Mouse (Mus musculus) forebrain, postnatal 0 days (tissue): ENCODE measurements around the gene Gphn. TPM values are rescaled to one million over a fixed set of nuclear protein-coding genes. Genes with fewer than 3 reads are reported as not detected.

ENCODE experiments used
- ATAC-seq: fragments of 200-750 bp; cut with Nextera tagmentation; 2 replicates; pipeline ENCODE4 v1.8.0; 2017; ENCODE audit warnings: mild to moderate bottlenecking, moderate library complexity
- DNase-seq: peaks from one replicate; pipeline ENCODE4 v3.0.0-alpha.2; 2015
- H3K27ac ChIP-seq: fragments of 300-500 bp; sonication (generic); 2 replicates; pipeline ENCODE4 v1.5.1; 2014; ENCODE audit warnings: low read depth, mild to moderate bottlenecking, antibody characterized with exemption, low read length, moderate library complexity, mixed read lengths
- H3K27me3 ChIP-seq: fragments of 300-500 bp; sonication (generic); 2 replicates; pipeline ENCODE4 v1.6.1; 2014; ENCODE audit warnings: mild to moderate bottlenecking, low read length, mixed read lengths; ENCODE audit not compliant: insufficient read depth
- H3K36me3 ChIP-seq: fragments of 300-500 bp; sonication (generic); 2 replicates; pipeline ENCODE4 v1.6.1; 2014; ENCODE audit warnings: mild to moderate bottlenecking, moderate library complexity; ENCODE audit not compliant: insufficient read depth
- H3K4me1 ChIP-seq: fragments of 300-500 bp; sonication (generic); 2 replicates; pipeline ENCODE4 v1.6.1; 2014; ENCODE audit warnings: antibody characterized with exemption; ENCODE audit not compliant: insufficient read depth
- H3K4me2 ChIP-seq: fragments of 300-500 bp; sonication (generic); 2 replicates; pipeline ENCODE4 v1.6.1; 2014; ENCODE audit warnings: low read depth, mild to moderate bottlenecking, moderate library complexity
- H3K4me3 ChIP-seq: fragments of 300-500 bp; sonication (generic); 2 replicates; pipeline ENCODE4 v1.5.1; 2014; ENCODE audit warnings: low read depth, low read length, mixed read lengths
- H3K9ac ChIP-seq: fragments of 300-500 bp; sonication (generic); 2 replicates; pipeline ENCODE4 v1.6.1; 2014; ENCODE audit warnings: mild to moderate bottlenecking
- H3K9me3 ChIP-seq: fragments of 300-500 bp; sonication (generic); 2 replicates; pipeline ENCODE4 v1.6.1; 2016; ENCODE audit warnings: low read length
- CTCF ChIP-seq: sonication (generic); IDR thresholded peaks from 2 replicates; pipeline ENCODE4 v1.5.1; 2016; ENCODE audit warnings: antibody characterized with exemption, control low read depth, low read depth
- WGBS: fragments of 180-500 bp; shearing (Covaris S2); extraction: QIAGEN DNeasy Blood & Tissue Kit; methylation state at CpG from one replicate; pipeline ENCODE4 v1.1.7; 2014; 5-methylcytosine and 5-hydroxymethylcytosine counted together
- polyA plus RNA-seq: library from polyadenylated mRNA; unstranded; fragments of >200 nt; fragmentation: Nextera tagmentation; extraction: Ambion mirVana; gene quantifications from 2 replicates; pipeline ENCODE4 v1.2.1, GENCODE M21; 2015
- total RNA-seq: library from RNA; depleted of rRNA; stranded (reverse); fragments of >200 nt; gene quantifications from 2 replicates; pipeline ENCODE4 v1.2.3, GENCODE M21; 2014; rRNA removed

The Gphn gene
- total RNA-seq = 68.6 and 69.5 TPM in 2 replicates
- 41.9 and 45.2 TPM in 2 replicates for polyA plus RNA-seq

DNA sequence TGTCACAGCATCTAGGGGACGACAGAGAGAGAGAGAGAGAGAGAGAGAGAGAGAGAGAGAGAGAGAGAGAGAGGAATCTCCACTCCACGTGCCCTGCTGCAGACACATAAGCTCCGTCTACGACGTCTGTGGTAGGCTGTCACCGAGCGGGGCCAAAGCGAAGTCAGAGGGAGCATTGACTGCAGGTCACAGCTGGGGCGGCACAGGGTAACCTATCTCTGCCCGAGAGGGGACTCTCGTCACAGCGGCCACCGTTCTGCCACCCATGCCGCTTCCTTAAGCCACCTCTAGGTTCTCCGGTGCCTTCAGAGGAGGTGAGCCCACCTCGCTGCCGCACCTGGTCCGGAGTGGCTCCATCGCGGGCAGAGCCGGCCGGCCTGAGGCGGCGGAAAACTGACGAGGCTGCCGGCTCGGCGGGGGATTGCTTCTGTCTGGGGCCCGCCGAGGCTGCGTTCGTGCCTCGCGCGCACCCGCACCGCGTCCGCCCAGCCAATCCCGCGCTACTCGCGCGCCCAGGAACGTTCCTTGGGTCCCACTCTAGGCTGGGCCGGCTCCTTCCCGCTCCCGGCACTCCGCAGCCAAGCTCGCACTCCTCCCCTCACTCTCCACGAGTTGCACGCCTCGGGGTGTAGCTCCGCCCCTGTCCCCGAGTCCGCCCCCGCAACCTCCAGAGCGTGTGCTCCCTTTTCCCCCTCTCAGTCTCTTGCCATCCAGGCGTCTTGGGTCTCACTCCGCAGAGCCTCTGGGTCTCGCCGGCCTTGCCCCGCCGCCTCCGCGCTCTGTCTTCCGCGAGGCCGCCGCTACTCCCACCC is at the start of gene Gphn:
Gphn (plus strand) TSS at position 673 of the 812 bp plus-strand sequence.
- Histone ChIP-seq H3K36me3 (no peaks in the 10 kb centered on the region), H3K4me1 (peaks cover 6% of the 10 kb centered on the region), H3K9me3 (no peaks in the 10 kb centered on the region), H3K9ac (peak within 1 kb of the TSS; percentile 93), H3K27me3 (no peaks in the 10 kb centered on the region), H3K4me3 (peak within 1 kb of the TSS; percentile 94), H3K4me2 (peak within 1 kb of the TSS; percentile 52), H3K27ac (peak within 1 kb of the TSS; percentile 95)
- peak; percentile 96 for DNase-seq
- under 1% methylated on average over 70 of the region's 70 CpGs for WGBS
- peak; percentile 97 for ATAC-seq
- 0 out of 2 replicates have a peak, but pooled peaks have one; percentile 42 for TF ChIP-seq CTCF

GRCm38 (mm10) chr12:78181452-78181851 is 44.7 kb upstream of the Gphn start:
- TF ChIP-seq CTCF = no peak
- WGBS = 71% methylated on average over 2 of the region's 2 CpGs

DNA sequence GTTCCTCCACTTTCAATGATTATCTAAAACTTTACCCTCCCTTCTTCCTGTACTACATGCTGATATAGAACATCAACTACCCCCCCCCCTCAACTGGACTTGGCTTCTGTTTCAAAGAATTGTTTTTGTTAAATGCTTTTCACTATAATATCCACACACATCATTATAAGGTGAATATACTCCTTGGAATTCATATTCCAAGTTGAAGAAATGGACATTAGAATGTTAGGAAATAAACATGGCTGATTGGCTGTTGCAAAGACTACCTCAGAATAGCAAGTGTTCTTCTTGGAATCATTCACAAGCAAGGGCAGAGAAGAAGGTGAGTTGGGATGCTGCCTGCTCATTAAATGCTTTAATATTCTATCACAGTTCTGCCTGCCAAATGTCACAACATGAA is 32.2 kb upstream of the Gphn start, which contains the start of gene Gm6657:
Gm6657 (plus strand) TSS at position 301 of the 400 bp plus-strand sequence.
- ATAC-seq = no peak
- Histone ChIP-seq H3K36me3 (no peaks in the 10 kb centered on the region), H3K4me1 (no peaks in the 10 kb centered on the region), H3K27me3 (no peaks in the 10 kb centered on the region), H3K27ac (no peak within 1 kb of the TSS), H3K4me3 (no peak within 1 kb of the TSS), H3K4me2 (no peak within 1 kb of the TSS), H3K9ac (no peak within 1 kb of the TSS), H3K9me3 (no peaks in the 10 kb centered on the region)
- TF ChIP-seq CTCF = no peak
- no peak for DNase-seq

More at GRCm38 (mm10) chr12:78181452-78181851, 44.7 kb upstream of the Gphn start:
- no peak for DNase-seq
- Histone ChIP-seq H3K36me3 (no peaks in the 10 kb centered on the region), H3K9ac (no peak overlapping the region), H3K27ac (no peak overlapping the region), H3K4me2 (no peak overlapping the region), H3K4me3 (no peak overlapping the region), H3K9me3 (no peaks in the 10 kb centered on the region), H3K4me1 (no peaks in the 10 kb centered on the region), H3K27me3 (no peaks in the 10 kb centered on the region)
- ATAC-seq = no peak

DNA sequence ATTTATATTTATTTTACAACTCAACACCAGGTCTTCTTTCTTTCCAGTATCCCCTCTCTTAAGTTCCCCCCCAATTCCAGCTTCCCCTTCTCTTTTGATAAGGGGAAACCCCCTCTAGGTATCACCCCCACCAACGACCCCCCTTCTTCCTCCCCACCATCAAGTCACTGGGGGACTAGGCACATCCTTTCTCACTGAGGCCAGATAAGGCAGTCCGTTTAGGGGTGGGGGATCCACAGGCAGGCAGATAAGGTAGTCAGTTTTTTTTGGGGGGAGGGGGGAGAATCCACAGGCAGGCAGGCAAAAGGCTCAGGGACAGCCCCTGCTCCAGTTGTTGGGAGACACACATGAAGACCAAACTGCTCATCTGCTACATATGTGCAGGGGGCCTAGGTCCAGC is 30.8 kb upstream of the Gphn start:
- Histone ChIP-seq H3K4me1 (no peaks in the 10 kb centered on the region), H3K36me3 (no peaks in the 10 kb centered on the region), H3K27ac (no peak overlapping the region), H3K4me2 (no peak overlapping the region), H3K4me3 (no peak overlapping the region), H3K9me3 (no peaks in the 10 kb centered on the region), H3K9ac (no peak overlapping the region), H3K27me3 (no peaks in the 10 kb centered on the region)
- DNase-seq = no peak
- no peak for ATAC-seq
- TF ChIP-seq CTCF = no peak
- 77% methylated on average over 2 of the region's 2 CpGs for WGBS

- no peak overlapping the region for H3K4me3 ChIP-seq
- H3K27me3 ChIP-seq = no peaks in the 10 kb centered on the region
- no peak for DNase-seq
- H3K36me3 ChIP-seq = no peaks in the 10 kb centered on the region
- ATAC-seq = no peak
- no peaks in the 10 kb centered on the region for H3K9me3 ChIP-seq
- no peak for TF ChIP-seq CTCF
- no peaks in the 10 kb centered on the region for H3K4me1 ChIP-seq
- 32% methylated on average over 5 of the region's 5 CpGs for WGBS
- no peak overlapping the region for H3K9ac ChIP-seq
- no peak overlapping the region for H3K27ac ChIP-seq
- no peak overlapping the region for H3K4me2 ChIP-seq
These were observed 22.5 kb upstream of the Gphn start for GRCm38 (mm10) chr12:78203646-78204045.

GRCm38 (mm10) chr12:78205915-78206570 is 20.1 kb upstream of the Gphn start:
- H3K9me3 ChIP-seq = no peaks in the 10 kb centered on the region
- H3K4me3 ChIP-seq = no peak overlapping the region
- TF ChIP-seq CTCF = peak; percentile 81
- H3K36me3 ChIP-seq = no peaks in the 10 kb centered on the region
- H3K27me3 ChIP-seq = no peaks in the 10 kb centered on the region
- DNase-seq (peak; percentile 85), ATAC-seq (peak; percentile 76)
- peak overlapping the region; percentile 6 for H3K4me2 ChIP-seq
- H3K4me1 ChIP-seq = no peaks in the 10 kb centered on the region
- H3K27ac ChIP-seq = no peak overlapping the region
- WGBS = 4% methylated on average over 5 of the region's 5 CpGs
- no peak overlapping the region for H3K9ac ChIP-seq

DNA sequence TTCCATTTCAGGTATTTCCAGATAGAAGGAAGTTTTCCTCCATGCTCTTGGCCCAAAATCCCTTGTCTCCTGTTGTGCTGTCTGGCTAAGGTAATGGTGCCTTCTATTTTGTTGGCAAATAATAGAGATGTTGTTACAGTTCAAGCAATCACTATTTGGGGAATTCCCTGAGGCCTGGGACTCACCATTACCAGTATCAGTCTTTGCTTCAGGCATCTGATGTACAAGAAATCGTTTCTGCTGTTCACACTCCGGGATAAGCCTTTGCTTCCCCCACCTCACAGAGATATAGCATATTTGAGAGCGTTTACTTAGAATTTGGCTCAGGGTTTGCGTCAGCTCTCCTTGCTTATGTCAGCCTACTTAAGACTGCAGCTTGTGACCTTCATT is 19.6 kb upstream of the Gphn start:
- Histone ChIP-seq H3K4me3 (no peak overlapping the region), H3K27ac (no peak overlapping the region), H3K4me1 (no peaks in the 10 kb centered on the region), H3K9ac (no peak overlapping the region), H3K4me2 (no peak overlapping the region), H3K36me3 (no peaks in the 10 kb centered on the region), H3K27me3 (no peaks in the 10 kb centered on the region), H3K9me3 (no peaks in the 10 kb centered on the region)
- ATAC-seq (no peak), DNase-seq (no peak)
- no peak for TF ChIP-seq CTCF
- WGBS = 78% methylated on average over 4 of the region's 4 CpGs
